Mouse (Mus musculus): Measurements from ENCODE around the gene Wdr37. TPM values are rescaled to one million over a fixed set of nuclear protein-coding genes. Genes with fewer than 3 reads are reported as not detected.

Wdr37 gene
- polyA plus RNA-seq, 2 experiments = 4.1 to 7.2 TPM

GRCm38 (mm10) chr13:8780441-8780840 is 91.3 kb downstream of the Wdr37 start:
- no peak overlapping the region for H3K27ac ChIP-seq
- 17% methylated on average over 4 of the region's 4 CpGs for WGBS (ENCODE audit: insufficient replicate concordance)
- TF ChIP-seq EP300 (IDR thresholded peaks at IDR 0.05; ENCODE audit: low read depth) (no peak), CTCF (IDR thresholded peaks at IDR 0.05; ENCODE audit: low read depth) (peak; percentile 84)
- no peak overlapping the region for H3K4me3 ChIP-seq (ENCODE audit: insufficient read depth in 1 of 2, low read depth in 2 of 2, low read length in 2 of 2)
- DNase-seq (ENCODE audit: low read depth in 3 of 3, low spot score in 3 of 3) (peak; percentile 51 to 64 (median 57)), ATAC-seq (ENCODE audit: insufficient read depth) (peak; percentile 52)
- H3K9me3 ChIP-seq (ENCODE audit: control insufficient read depth, low read length) = no peaks in the 10 kb centered on the region
- 0 out of 4 replicates have a peak, but pooled peaks cover 0 to 3% of the 10 kb centered on the region in 2 experiments for H3K4me1 ChIP-seq (replicated peaks; ENCODE audit: control insufficient read depth in 2 of 2, insufficient read depth in 2 of 2, low read length in 1 of 2)
- H3K36me3 ChIP-seq (replicated peaks; ENCODE audit: control insufficient read depth, insufficient read depth, low read depth) = no peaks in the 10 kb centered on the region
- no peak overlapping the region for H3K4me2 ChIP-seq (ENCODE audit: low read depth)
- H3K9ac ChIP-seq (replicated peaks) = no peak overlapping the region
- H3K27me3 ChIP-seq (ENCODE audit: control insufficient read depth, insufficient read depth, low read length) = no peaks in the 10 kb centered on the region

- ATAC-seq (ENCODE audit: insufficient read depth) (no peak), DNase-seq (ENCODE audit: low read depth in 3 of 3, low spot score in 3 of 3) (no peak)
- Histone ChIP-seq H3K9ac (replicated peaks) (no peak overlapping the region), H3K9me3 (ENCODE audit: control insufficient read depth, low read length) (no peaks in the 10 kb centered on the region), H3K36me3 (replicated peaks; ENCODE audit: control insufficient read depth, insufficient read depth, low read depth) (no peaks in the 10 kb centered on the region), H3K4me3 (ENCODE audit: insufficient read depth in 1 of 2, low read depth in 2 of 2, low read length in 2 of 2) (no peak overlapping the region), H3K4me1 (replicated peaks; ENCODE audit: control insufficient read depth in 2 of 2, insufficient read depth in 2 of 2, low read length in 1 of 2) (no peaks in the 10 kb centered on the region), H3K27me3 (ENCODE audit: control insufficient read depth, insufficient read depth, low read length) (no peaks in the 10 kb centered on the region), H3K27ac (no peak overlapping the region), H3K4me2 (ENCODE audit: low read depth) (no peak overlapping the region)
- TF ChIP-seq EP300 (IDR thresholded peaks at IDR 0.05; ENCODE audit: low read depth) = no peak
- WGBS (ENCODE audit: insufficient replicate concordance) = 50% methylated on average over 4 of the region's 4 CpGs
Observed at GRCm38 (mm10) chr13:8770616-8771015, 101.1 kb downstream of the Wdr37 start.

GRCm38 (mm10) chr13:8769654-8770227 is 102.0 kb downstream of the Wdr37 start:
- DNase-seq (ENCODE audit: low read depth in 3 of 3, low spot score in 3 of 3) (no peak), ATAC-seq (ENCODE audit: insufficient read depth) (no peak)
- TF ChIP-seq EP300 (IDR thresholded peaks at IDR 0.05; ENCODE audit: low read depth) (no peak), CTCF (IDR thresholded peaks at IDR 0.05; ENCODE audit: low read depth) (no peak)
- Histone ChIP-seq H3K4me3 (ENCODE audit: insufficient read depth in 1 of 2, low read depth in 2 of 2, low read length in 2 of 2) (no peak overlapping the region), H3K9me3 (ENCODE audit: control insufficient read depth, low read length) (no peaks in the 10 kb centered on the region), H3K4me1 (replicated peaks; ENCODE audit: control insufficient read depth in 2 of 2, insufficient read depth in 2 of 2, low read length in 1 of 2) (no peaks in the 10 kb centered on the region), H3K27ac (no peak overlapping the region), H3K36me3 (replicated peaks; ENCODE audit: control insufficient read depth, insufficient read depth, low read depth) (no peaks in the 10 kb centered on the region), H3K4me2 (ENCODE audit: low read depth) (no peak overlapping the region), H3K27me3 (ENCODE audit: control insufficient read depth, insufficient read depth, low read length) (no peaks in the 10 kb centered on the region), H3K9ac (replicated peaks) (no peak overlapping the region)
- 74% methylated on average over 7 of the region's 7 CpGs for WGBS (ENCODE audit: insufficient replicate concordance)

DNA sequence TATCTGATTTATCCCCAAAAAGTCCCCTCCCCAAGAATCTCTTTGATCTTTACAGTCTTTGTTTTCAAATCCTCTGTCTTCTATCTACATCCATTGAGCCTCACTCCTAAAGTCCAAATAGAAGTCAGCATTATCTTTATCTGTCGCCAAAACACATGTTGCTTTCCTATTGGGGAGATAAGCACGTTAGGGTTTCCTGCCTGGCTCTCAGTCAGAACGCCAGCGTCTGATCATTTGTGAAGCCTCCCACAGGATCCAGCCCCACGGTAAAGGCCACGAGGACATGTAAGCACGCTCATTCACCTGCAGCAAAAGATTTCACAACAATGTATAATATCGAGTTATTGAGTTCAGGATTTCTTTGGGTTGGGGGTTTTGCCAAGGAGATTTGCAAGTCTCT is 110.8 kb downstream of the Wdr37 start:
- TF ChIP-seq CTCF (IDR thresholded peaks at IDR 0.05; ENCODE audit: low read depth) (no peak), EP300 (IDR thresholded peaks at IDR 0.05; ENCODE audit: low read depth) (no peak)
- H3K36me3 ChIP-seq (replicated peaks; ENCODE audit: control insufficient read depth, insufficient read depth, low read depth) = no peaks in the 10 kb centered on the region
- no peak for DNase-seq (ENCODE audit: low read depth in 3 of 3, low spot score in 3 of 3)

More for the DNA sequence above, 110.8 kb downstream of the Wdr37 start:
- peak; percentile 43; the same call in 1 of the 2 replicates for ATAC-seq (ENCODE audit: insufficient read depth)
- Histone ChIP-seq H3K4me3 (ENCODE audit: insufficient read depth in 1 of 2, low read depth in 2 of 2, low read length in 2 of 2) (no peak overlapping the region), H3K27ac (no peak overlapping the region), H3K4me2 (ENCODE audit: low read depth) (peak overlapping the region; percentile 15; the same call in 1 of the 2 replicates), H3K9ac (replicated peaks) (no peak overlapping the region), H3K9me3 (ENCODE audit: control insufficient read depth, low read length) (no peaks in the 10 kb centered on the region), H3K27me3 (ENCODE audit: control insufficient read depth, insufficient read depth, low read length) (no peaks in the 10 kb centered on the region), H3K4me1 (replicated peaks; ENCODE audit: control insufficient read depth in 2 of 2, insufficient read depth in 2 of 2, low read length in 1 of 2) (0 out of 4 replicates have a peak, but pooled peaks cover 0 to 2% of the 10 kb centered on the region in 2 experiments)
- 3% methylated on average over 8 of the region's 8 CpGs for WGBS (ENCODE audit: insufficient replicate concordance)

Small RNAs within 50 kb of the gene (microRNA-seq; reads per million reads assigned to microRNA genes)
- gene Gm22750 = not detected

Other genes with a start within 250 kb of the Wdr37 start
- 37.2 and 49.3 TPM in 2 replicates for gene Idi1, start 13.6 kb upstream of the Wdr37 start, polyA plus RNA-seq (2012; rRNA removed)
- 78.1 and 83.5 TPM in 2 replicates for gene Idi1, start 13.6 kb upstream of the Wdr37 start, polyA plus RNA-seq (2014; fragmentation: Nextera tagmentation; extraction: Ambion mirVana)
- not detected in 2 replicates for gene Gm9745, start 76.3 kb upstream of the Wdr37 start, polyA plus RNA-seq (2012; rRNA removed)
- gene Gm9745, start 76.3 kb upstream of the Wdr37 start, polyA plus RNA-seq (2014; fragmentation: Nextera tagmentation; extraction: Ambion mirVana) = not detected in 2 replicates
- gene Idi2, start 81.0 kb upstream of the Wdr37 start, polyA plus RNA-seq (2012; rRNA removed) = not detected in 2 replicates
- gene Idi2, start 81.0 kb upstream of the Wdr37 start, polyA plus RNA-seq (2014; fragmentation: Nextera tagmentation; extraction: Ambion mirVana) = not detected in 2 replicates
- 7.2 and 14.8 TPM in 2 replicates for gene Gtpbp4, start 124.2 kb upstream of the Wdr37 start, polyA plus RNA-seq (2012; rRNA removed)
- gene Gtpbp4, start 124.2 kb upstream of the Wdr37 start, polyA plus RNA-seq (2014; fragmentation: Nextera tagmentation; extraction: Ambion mirVana) = 37.1 and 41.9 TPM in 2 replicates
- gene Larp4b, start 222.0 kb upstream of the Wdr37 start, polyA plus RNA-seq (2012; rRNA removed) = 11.1 and 16.5 TPM in 2 replicates
- gene Larp4b, start 222.0 kb upstream of the Wdr37 start, polyA plus RNA-seq (2014; fragmentation: Nextera tagmentation; extraction: Ambion mirVana) = 27.7 and 29.5 TPM in 2 replicates

Data from liver, embryonic 14.5 days (tissue).